Mouse (Mus musculus) stomach, postnatal 0 days (tissue): Measurements from ENCODE around the gene Igsf10. TPM values are rescaled to one million over a fixed set of nuclear protein-coding genes. Genes with fewer than 3 reads are reported as not detected.
A peak's percentile ranks its signal among the peaks of the same experiment; 100 is the strongest.
"Not testable (repeated sequence)": the region's sequence is repeated elsewhere in the genome, so short reads cannot be mapped to it uniquely, and the experiment has no call there.

Experiments used
- ATAC-seq: fragments of 200-750 bp; cut with Nextera tagmentation; 2 replicates; pipeline ENCODE4 v1.8.0; 2017; ENCODE audit not compliant: low FRiP score, low TSS enrichment
- DNase-seq: peaks from one replicate; pipeline ENCODE4 v3.0.0-alpha.2; 2016; ENCODE audit warnings: low spot score
- H3K27ac ChIP-seq: fragments of 300-500 bp; sonication (generic); replicated peaks from 2 replicates; pipeline ENCODE4 v1.5.1; 2014; ENCODE audit warnings: mild to moderate bottlenecking, control low read depth
- H3K27me3 ChIP-seq: fragments of 300-500 bp; sonication (generic); 2 replicates; pipeline ENCODE4 v1.6.1; 2014; ENCODE audit warnings: low read length; ENCODE audit not compliant: control insufficient read depth, insufficient read depth
- H3K36me3 ChIP-seq: fragments of 300-500 bp; sonication (generic); 2 replicates; pipeline ENCODE4 v1.6.1; 2014; ENCODE audit warnings: low read length, mixed read lengths; ENCODE audit not compliant: control insufficient read depth, insufficient read depth
- H3K4me1 ChIP-seq: fragments of 300-500 bp; sonication (generic); replicated peaks from 2 replicates; pipeline ENCODE4 v1.6.1; 2014; ENCODE audit warnings: antibody characterized with exemption; ENCODE audit not compliant: control insufficient read depth, insufficient read depth
- H3K4me2 ChIP-seq: fragments of 300-500 bp; sonication (generic); replicated peaks from 2 replicates; pipeline ENCODE4 v1.6.1; 2014; ENCODE audit warnings: low read depth, mild to moderate bottlenecking, control low read depth, moderate library complexity
- H3K4me3 ChIP-seq: fragments of 300-500 bp; sonication (generic); 2 replicates; pipeline ENCODE4 v1.5.1; 2014; ENCODE audit warnings: low read depth, low read length, control low read depth
- H3K9ac ChIP-seq: fragments of 300-500 bp; sonication (generic); 2 replicates; pipeline ENCODE4 v1.6.1; 2014; ENCODE audit warnings: mild to moderate bottlenecking, low read length, control low read depth, mixed read lengths
- H3K9me3 ChIP-seq: fragments of 300-500 bp; sonication (generic); 2 replicates; pipeline ENCODE4 v1.6.1; 2016; ENCODE audit warnings: low read length; ENCODE audit not compliant: control insufficient read depth
- CTCF ChIP-seq: IDR thresholded peaks from 2 replicates; pipeline ENCODE4 v1.5.1; 2016; ENCODE audit warnings: antibody characterized with exemption, low read depth, mild to moderate bottlenecking, moderate library complexity
- EP300 ChIP-seq: optimal IDR thresholded peaks from 2 replicates; pipeline ENCODE3; 2016; ENCODE audit warnings: antibody characterized with exemption
- WGBS: fragments of 180-500 bp; shearing (Covaris S2); extraction: QIAGEN DNeasy Blood & Tissue Kit; methylation state at CpG from one replicate; pipeline ENCODE4 v1.1.7; 2014; 5-methylcytosine and 5-hydroxymethylcytosine counted together
- polyA plus RNA-seq: library from polyadenylated mRNA; unstranded; fragments of >200 nt; fragmentation: Nextera tagmentation; extraction: Ambion mirVana; gene quantifications from 2 replicates; pipeline ENCODE4 v1.2.1, GENCODE M21; 2015

The Igsf10 gene
- 3.2 and 4.5 TPM in 2 replicates for polyA plus RNA-seq

- WGBS, result 3% methylated on average over 23 of the region's 23 CpGs
- H3K27ac ChIP-seq, result peak within 1 kb of the TSS; percentile 87
- 0 out of 2 replicates have a peak, but pooled peaks cover 2% of the 10 kb centered on the region for H3K4me1 ChIP-seq
- H3K9ac ChIP-seq, result peak within 1 kb of the TSS; percentile 70
- H3K36me3 ChIP-seq, result no peaks in the 10 kb centered on the region
- peak; percentile 83 for ATAC-seq
- H3K27me3 ChIP-seq, result no peaks in the 10 kb centered on the region
- TF ChIP-seq CTCF (0 out of 2 replicates have a peak, but pooled peaks have one; percentile 6), EP300 (no peak)
- H3K4me3 ChIP-seq, result peak within 1 kb of the TSS; percentile 61
- H3K4me2 ChIP-seq, result peak within 1 kb of the TSS; percentile 75
- DNase-seq, result peak; percentile 57
- H3K9me3 ChIP-seq, result no peaks in the 10 kb centered on the region
These were observed at the start of gene Igsf10 for GRCm38 (mm10) chr3:59344065-59344905. TSS of gene Igsf10 (minus strand) at chr3:59344394.

DNA sequence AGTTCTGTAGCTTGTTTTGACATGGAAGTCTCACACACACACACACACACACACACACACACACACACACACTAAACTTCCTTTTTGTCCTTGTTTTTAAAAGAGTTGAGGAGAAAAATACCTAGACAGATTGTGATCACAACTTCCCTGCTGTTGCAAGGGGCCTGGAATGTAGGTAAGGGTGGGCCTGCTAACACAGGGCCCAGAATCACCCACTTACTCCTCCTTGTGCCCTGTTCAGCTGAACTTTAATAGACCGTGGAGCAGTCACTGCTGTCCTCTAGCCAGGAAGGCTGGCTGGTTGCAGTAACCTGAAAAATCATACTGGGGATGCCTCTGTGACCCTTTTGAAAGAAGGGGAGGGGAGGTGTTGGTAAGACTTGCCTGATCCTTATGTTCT, 41.4 kb upstream of the Igsf10 start:
- no peaks in the 10 kb centered on the region for H3K4me1 ChIP-seq
- H3K4me3 ChIP-seq, result no peak overlapping the region
- 79% methylated on average over 1 of the region's 1 CpGs for WGBS
- no peaks in the 10 kb centered on the region for H3K9me3 ChIP-seq
- TF ChIP-seq CTCF, result no peak
- no peak for TF ChIP-seq EP300
- H3K36me3 ChIP-seq, result no peaks in the 10 kb centered on the region
- no peak for DNase-seq
- ATAC-seq, result no peak
- no peak overlapping the region for H3K9ac ChIP-seq
- no peaks in the 10 kb centered on the region for H3K27me3 ChIP-seq
- H3K4me2 ChIP-seq, result no peak overlapping the region
- no peak overlapping the region for H3K27ac ChIP-seq

DNA sequence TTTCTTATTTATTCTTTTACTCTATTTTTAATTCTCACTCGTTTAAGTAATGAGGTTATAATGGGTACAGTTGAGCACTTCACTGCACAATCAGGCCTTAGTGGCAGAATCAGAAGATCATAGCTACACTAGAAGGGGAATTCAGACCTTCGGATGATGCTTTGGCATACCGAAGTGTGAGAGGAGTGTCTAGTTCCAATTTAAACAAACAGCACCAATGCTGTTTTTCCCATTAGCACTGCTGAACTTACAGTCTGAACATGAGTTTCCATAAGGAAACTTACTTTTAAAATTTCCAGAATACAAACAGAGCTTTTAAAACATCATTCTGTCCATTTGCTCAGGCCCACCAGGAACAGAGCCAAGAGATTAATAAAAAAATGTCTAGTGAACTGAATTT, 40.8 kb upstream of the Igsf10 start:
- no peak overlapping the region for H3K27ac ChIP-seq
- H3K4me3 ChIP-seq, result no peak overlapping the region
- DNase-seq (no peak), ATAC-seq (no peak)
- H3K36me3 ChIP-seq, result no peaks in the 10 kb centered on the region
- 73% methylated on average over 3 of the region's 3 CpGs for WGBS
- H3K9ac ChIP-seq, result no peak overlapping the region
- H3K4me1 ChIP-seq, result no peaks in the 10 kb centered on the region
- TF ChIP-seq EP300 (no peak), CTCF (no peak)
- H3K27me3 ChIP-seq, result no peaks in the 10 kb centered on the region
- no peak overlapping the region for H3K4me2 ChIP-seq
- no peaks in the 10 kb centered on the region for H3K9me3 ChIP-seq

GRCm38 (mm10) chr3:59384321-59384720, 40.1 kb upstream of the Igsf10 start:
- TF ChIP-seq EP300 (no peak), CTCF (no peak)
- 39% methylated on average over 2 of the region's 2 CpGs for WGBS
- ATAC-seq, result no peak
- Histone ChIP-seq H3K36me3 (no peaks in the 10 kb centered on the region), H3K9ac (no peak overlapping the region), H3K4me1 (no peaks in the 10 kb centered on the region), H3K27me3 (no peaks in the 10 kb centered on the region), H3K27ac (no peak overlapping the region), H3K4me3 (no peak overlapping the region), H3K4me2 (no peak overlapping the region), H3K9me3 (no peaks in the 10 kb centered on the region)
- DNase-seq, result no peak

GRCm38 (mm10) chr3:59378791-59379190, 34.6 kb upstream of the Igsf10 start:
- not testable (repeated sequence) for H3K4me3 ChIP-seq, H3K4me1 ChIP-seq, H3K27ac ChIP-seq, H3K9me3 ChIP-seq, H3K9ac ChIP-seq, H3K27me3 ChIP-seq, H3K36me3 ChIP-seq, DNase-seq, ATAC-seq, H3K4me2 ChIP-seq
- WGBS, result 88% methylated on average over 1 of the region's 1 CpGs

GRCm38 (mm10) chr3:59361895-59362294, 17.7 kb upstream of the Igsf10 start:
- 86% methylated on average over 1 of the region's 1 CpGs for WGBS
- Histone ChIP-seq H3K9ac (no peak overlapping the region), H3K9me3 (no peaks in the 10 kb centered on the region), H3K4me3 (no peak overlapping the region), H3K4me2 (no peak overlapping the region), H3K27ac (no peak overlapping the region), H3K36me3 (no peaks in the 10 kb centered on the region), H3K27me3 (no peaks in the 10 kb centered on the region), H3K4me1 (no peaks in the 10 kb centered on the region)
- no peak for DNase-seq
- no peak for ATAC-seq
- TF ChIP-seq CTCF, result no peak
